Mouse (Mus musculus) testis, adult 2 months (tissue): ENCODE measurements at regions not wholly inside any gene's neighbourhood (a gene's known extent, or its start where the extent isn't known, plus 50 kb on each side); places are given as distances from the start of the nearest gene placed in this dataset.

Experiments
- CTCF ChIP-seq: fragments of 200-500 bp; IDR thresholded peaks from 2 replicates; pipeline ENCODE4 v1.5.1; 2012; ENCODE audit warnings: low read depth, mild to moderate bottlenecking, inconsistent platforms, low read length, moderate library complexity; ENCODE audit not compliant: control insufficient read depth, insufficient read depth, insufficient replicate concordance
- POLR2A ChIP-seq: fragments of 200-500 bp; IDR thresholded peaks from 2 replicates; pipeline ENCODE4 v1.6.1; 2012; ENCODE audit warnings: low read depth, mild to moderate bottlenecking, inconsistent platforms, low read length, moderate library complexity; ENCODE audit not compliant: control insufficient read depth

- TF ChIP-seq CTCF, result no peak
- no peak for TF ChIP-seq POLR2A
These were observed 69.8 kb upstream of the Sstr4 start for GRCm38 (mm10) chr2:148325362-148325761.
